In the genomic region with DNA sequence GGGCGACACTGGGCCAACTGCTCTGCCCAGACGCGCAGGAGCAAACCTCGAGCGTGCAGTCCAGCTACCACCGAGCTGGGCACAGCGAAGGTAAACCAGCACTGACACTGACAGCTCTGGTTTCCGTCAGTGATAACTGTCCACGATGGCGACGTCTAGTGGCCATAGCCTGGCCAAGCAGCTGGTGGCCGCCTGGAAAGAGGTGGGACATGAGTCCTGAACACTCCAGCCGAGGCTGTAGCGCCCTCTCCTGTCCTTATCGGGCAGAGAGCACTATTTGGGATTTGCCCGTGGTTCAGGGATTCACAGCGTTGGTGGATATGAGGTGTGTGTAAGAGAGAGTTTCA, we compare ENCODE assay signal across 8 mouse cellular contexts. TPM values are rescaled to one million over a fixed set of nuclear protein-coding genes. Genes with fewer than 3 reads are reported as not detected.
A peak's percentile ranks its signal among the peaks of the same experiment; 100 is the strongest.
DNase-seq lines count a peak whose midpoint lies in the region; ATAC-seq lines count a peak whose summit lies in the region.

No protein-coding gene starts in this region.

- H3K27me3 ChIP-seq in hindbrain, embryonic 14.5 days (ENCODE audit: control insufficient read depth, insufficient read depth, low read length) = no peaks in the 10 kb centered on the region

- under 1% methylated on average over 17 of the region's 17 CpGs for WGBS in hindbrain, embryonic 14.5 days

- peak overlapping the region; percentile 75 for H3K9ac ChIP-seq in hindbrain, embryonic 14.5 days

- ATAC-seq in hindbrain, embryonic 14.5 days (ENCODE audit: low FRiP score) = peak; percentile 65

- H3K27ac ChIP-seq in hindbrain, embryonic 14.5 days = peak overlapping the region; percentile 87

- H3K4me2 ChIP-seq in hindbrain, embryonic 14.5 days (replicated peaks) = peak overlapping the region; percentile 88

- DNase-seq in NIH3T3 (ENCODE audit: low read depth) = peak; percentile 98
- peak; percentile 99 for DNase-seq in cerebellum, postnatal 25 days
- peak; percentile 94 to 98 for DNase-seq in frontal cortex, postnatal 25 days (ENCODE audit: low spot score in 2 of 2)
- peak; percentile 96 for DNase-seq in hindbrain, embryonic 14.5 days (ENCODE audit: low spot score)
- peak; percentile 93 for DNase-seq in left cerebral cortex, adult 11 months (ENCODE audit: low spot score)
- DNase-seq in lung, postnatal 36 days = peak; percentile 99
- peak; percentile 99 for DNase-seq in retina, embryonic 14.5 days (ENCODE audit: low spot score)
- peak; percentile 90 for DNase-seq in thymus, postnatal 36 days

- H3K4me1 ChIP-seq in hindbrain, embryonic 14.5 days (replicated peaks; ENCODE audit: control insufficient read depth, insufficient read depth, low read length) = peaks cover 51% of the 10 kb centered on the region

- peak overlapping the region; percentile 40 for H3K4me3 ChIP-seq in hindbrain, embryonic 14.5 days (replicated peaks; ENCODE audit: low read length)

- H3K9me3 ChIP-seq in hindbrain, embryonic 14.5 days (ENCODE audit: control insufficient read depth, low read length) = no peaks in the 10 kb centered on the region

- peaks cover 5% of the 10 kb centered on the region for H3K36me3 ChIP-seq in hindbrain, embryonic 14.5 days (replicated peaks; ENCODE audit: control insufficient read depth, insufficient read depth)

RNA-seq across cellular contexts. Expression of gene Cirbp, which starts 0.8 kb away (rescaled TPM):
- 203 and 252 TPM in 2 replicates for polyA plus RNA-seq in hindbrain, embryonic 14.5 days (2014; fragmentation: Nextera tagmentation; extraction: Ambion mirVana)

RNA-seq across cellular contexts. Expression of gene 1600002K03Rik, which starts 7.8 kb away (rescaled TPM):
- polyA plus RNA-seq in hindbrain, embryonic 14.5 days (2014; fragmentation: Nextera tagmentation; extraction: Ambion mirVana) = 7.0 and 7.7 TPM in 2 replicates

RNA-seq across cellular contexts. Expression of gene Efna2, which starts 14.3 kb away (rescaled TPM):
- 25.9 and 26.2 TPM in 2 replicates for polyA plus RNA-seq in hindbrain, embryonic 14.5 days (2014; fragmentation: Nextera tagmentation; extraction: Ambion mirVana)

RNA-seq across cellular contexts. Expression of gene Midn, which starts 16.9 kb away (rescaled TPM):
- 44.1 and 54.4 TPM in 2 replicates for polyA plus RNA-seq in hindbrain, embryonic 14.5 days (2014; fragmentation: Nextera tagmentation; extraction: Ambion mirVana)

RNA-seq across cellular contexts. Expression of gene Cbarp, which starts 24.3 kb away (rescaled TPM):
- 93.4 and 96.4 TPM in 2 replicates for polyA plus RNA-seq in hindbrain, embryonic 14.5 days (2014; fragmentation: Nextera tagmentation; extraction: Ambion mirVana)

Comparison
In these comparisons a context has a peak if more than half of its experiments do, and no peak if none do; other contexts are left out.
1. Peak in every context shown above with its lines: DNase-seq, ATAC-seq, H3K4me3 ChIP-seq and H3K27ac ChIP-seq.